Comparison of ENCODE assay signal across 19 mouse cellular contexts in the genomic region with DNA sequence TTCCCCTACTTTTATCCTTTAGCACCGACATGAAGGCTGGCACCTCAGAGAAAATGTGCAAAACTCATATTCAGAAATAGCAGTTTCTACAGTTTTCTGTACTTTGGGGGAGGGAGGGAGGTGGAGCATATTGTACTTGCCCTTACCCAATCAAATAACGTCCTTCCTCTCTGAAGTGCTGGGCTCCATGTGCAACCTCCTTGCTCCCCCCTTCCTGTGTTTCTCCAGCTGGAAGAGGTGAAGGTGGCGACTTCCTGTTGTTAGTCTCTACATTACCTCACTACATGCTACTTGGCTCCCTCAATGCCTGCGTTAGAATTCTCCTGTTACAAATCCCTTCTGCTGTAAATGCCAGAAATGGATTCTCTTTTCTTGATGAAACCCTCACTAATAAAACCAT. TPM values are rescaled to one million over a fixed set of nuclear protein-coding genes. Genes with fewer than 3 reads are reported as not detected.
A peak's percentile ranks its signal among the peaks of the same experiment; 100 is the strongest.
DNase-seq lines count a peak whose midpoint lies in the region; ATAC-seq lines count a peak whose summit lies in the region.
"Had no signal": no experiment of that assay in that cellular context is flagged by ENCODE, and none has a peak within 500 bp of the region (broad histone marks: within the 10 kb centered on the region; RNA-seq: fewer than 3 reads in every experiment).

No protein-coding gene starts in this region.

- ATAC-seq in heart, embryonic 13.5 days (ENCODE audit: extremely low read depth, insufficient number of reproducible peaks, low FRiP score, low TSS enrichment): no peak
- peak; percentile 70 for ATAC-seq in CD4-positive, CD25-positive, alpha-beta regulatory T cell, adult 4 months
- ATAC-seq in embryonic facial prominence, embryonic 11.5 days (replicated peaks; ENCODE audit: insufficient number of reproducible peaks, low FRiP score, low TSS enrichment, low read depth): no peak
- peak; percentile 66 for ATAC-seq in limb, embryonic 15.5 days (ENCODE audit: insufficient number of reproducible peaks, low FRiP score, low TSS enrichment, low read depth)
- no peak for ATAC-seq in erythroid progenitor cell, adult 5-6 weeks (replicated peaks; ENCODE audit: low FRiP score, poor library complexity, severe bottlenecking)
- ATAC-seq: intestine, postnatal 0 days; Patski had no signal

- H3K9ac ChIP-seq in heart, embryonic 13.5 days: no peak overlapping the region
- H3K9ac ChIP-seq in embryonic facial prominence, embryonic 11.5 days (replicated peaks; ENCODE audit: low read length): no peak overlapping the region
- no peak overlapping the region for H3K9ac ChIP-seq in limb, embryonic 15.5 days
- H3K9ac ChIP-seq: hindbrain, embryonic 12.5 days; neural tube, embryonic 15.5 days had no signal

- no peak overlapping the region for H3K4me3 ChIP-seq in heart, embryonic 13.5 days
- no peak overlapping the region for H3K4me3 ChIP-seq in embryonic facial prominence, embryonic 11.5 days (ENCODE audit: low read depth, low read length)
- H3K4me3 ChIP-seq in limb, embryonic 15.5 days: no peak overlapping the region
- H3K4me3 ChIP-seq: erythroblast, embryonic 14.5 days; hindbrain, embryonic 12.5 days; neural tube, embryonic 15.5 days had no signal

- DNase-seq in heart, postnatal 10 days: no peak
- DNase-seq in embryonic facial prominence, embryonic 11.5 days (ENCODE audit: low spot score): peak; percentile 63
- DNase-seq in adrenal gland, postnatal 4 days (ENCODE audit: low spot score in 2 of 2): no peak
- no peak for DNase-seq in urinary bladder, postnatal 25 days (ENCODE audit: low spot score)
- DNase-seq: adrenal gland, adult 2 months; cerebellum, postnatal 25 days had no signal

- WGBS in heart, embryonic 13.5 days: 59% methylated on average over 4 of the region's 4 CpGs
- WGBS in embryonic facial prominence, embryonic 11.5 days: 58% methylated on average over 4 of the region's 4 CpGs
- WGBS in limb, embryonic 15.5 days: 38% methylated on average over 4 of the region's 4 CpGs

- H3K27me3 ChIP-seq in heart, embryonic 13.5 days (replicated peaks): no peaks in the 10 kb centered on the region
- H3K27me3 ChIP-seq in embryonic facial prominence, embryonic 11.5 days (ENCODE audit: control insufficient read depth, insufficient read depth, low read length): no peaks in the 10 kb centered on the region
- H3K27me3 ChIP-seq in limb, embryonic 15.5 days: no peaks in the 10 kb centered on the region
- H3K27me3 ChIP-seq: hindbrain, embryonic 12.5 days; neural tube, embryonic 15.5 days; Patski had no signal

- intact Hi-C loops in heart, postnatal 10 days (cut with DNase I): no loop called here

- H3K4me2 ChIP-seq in heart, embryonic 13.5 days: no peak overlapping the region
- no peak overlapping the region for H3K4me2 ChIP-seq in embryonic facial prominence, embryonic 11.5 days (ENCODE audit: low read depth, low read length)
- no peak overlapping the region for H3K4me2 ChIP-seq in limb, embryonic 15.5 days
- H3K4me2 ChIP-seq: hindbrain, embryonic 12.5 days; neural tube, embryonic 15.5 days had no signal

- peaks cover 22% of the 10 kb centered on the region for H3K4me1 ChIP-seq in heart, embryonic 13.5 days
- H3K4me1 ChIP-seq in embryonic facial prominence, embryonic 11.5 days (ENCODE audit: control insufficient read depth, insufficient read depth, low read length): no peaks in the 10 kb centered on the region
- peaks cover 36% of the 10 kb centered on the region for H3K4me1 ChIP-seq in limb, embryonic 15.5 days

- H3K36me3 ChIP-seq in heart, embryonic 13.5 days: 0 out of 2 replicates have a peak, but pooled peaks cover under 1% of the 10 kb centered on the region
- no peaks in the 10 kb centered on the region for H3K36me3 ChIP-seq in embryonic facial prominence, embryonic 11.5 days (replicated peaks; ENCODE audit: control insufficient read depth, insufficient read depth, low read depth, low read length)
- H3K36me3 ChIP-seq in limb, embryonic 15.5 days: no peaks in the 10 kb centered on the region
- H3K36me3 ChIP-seq: hindbrain, embryonic 12.5 days; neural tube, embryonic 15.5 days had no signal

- 0 out of 2 replicates have a peak overlapping the region, but pooled peaks have one; percentile 1 for H3K27ac ChIP-seq in heart, embryonic 13.5 days (replicated peaks)
- no peak overlapping the region for H3K27ac ChIP-seq in embryonic facial prominence, embryonic 11.5 days (replicated peaks; ENCODE audit: low read depth, low read length)
- peak overlapping the region; percentile 54; the same call in 1 of the 2 replicates for H3K27ac ChIP-seq in limb, embryonic 15.5 days
- H3K27ac ChIP-seq: hindbrain, embryonic 12.5 days; macrophage had no signal

- H3K9me3 ChIP-seq in heart, embryonic 13.5 days: no peaks in the 10 kb centered on the region
- no peaks in the 10 kb centered on the region for H3K9me3 ChIP-seq in embryonic facial prominence, embryonic 11.5 days (replicated peaks; ENCODE audit: control insufficient read depth, low read length)
- H3K9me3 ChIP-seq in limb, embryonic 15.5 days: no peaks in the 10 kb centered on the region
- H3K9me3 ChIP-seq: hindbrain, embryonic 12.5 days; neural tube, embryonic 15.5 days had no signal

RNA-seq across cellular contexts. Expression of a gene that starts 53.4 kb away (rescaled TPM):
- polyA plus RNA-seq in heart, embryonic 13.5 days (2015; fragmentation: Nextera tagmentation; extraction: Ambion mirVana): not detected in 2 replicates
- total RNA-seq in heart, postnatal 10 days (2021): not detected
- polyA plus RNA-seq in CD4-positive, CD25-positive, alpha-beta regulatory T cell, adult 4 months (2017; shearing (Covaris generic)): not detected
- not detected in 2 replicates for polyA plus RNA-seq in embryonic facial prominence, embryonic 11.5 days (2014; fragmentation: Nextera tagmentation; extraction: Ambion mirVana)
- polyA plus RNA-seq in limb, embryonic 15.5 days (2015; fragmentation: Nextera tagmentation; extraction: Ambion mirVana): not detected in 2 replicates
- not detected for total RNA-seq in adrenal gland, postnatal 4 days (2021)
- not detected in 2 replicates for total RNA-seq in erythroid progenitor cell, adult 5-6 weeks (2015; ENCODE audit: low replicate concordance)
- not detected in 2 replicates for total RNA-seq in erythroid progenitor cell, adult 5-6 weeks (2017; ENCODE audit: low replicate concordance)
- total RNA-seq: adrenal gland, adult 2 months; gastrocnemius, adult 18-20 months; left cerebral cortex, adult 8-10 months had no signal
- polyA plus RNA-seq: adrenal gland, adult 2 months; erythroblast, embryonic 14.5 days; hindbrain, embryonic 12.5 days; intestine, postnatal 0 days; liver, embryonic 16.5 days; macrophage; neural tube, embryonic 15.5 days; Patski had no signal

RNA-seq across cellular contexts. Expression of a gene that starts 54.0 kb away (rescaled TPM):
- polyA plus RNA-seq in heart, embryonic 13.5 days (2015; fragmentation: Nextera tagmentation; extraction: Ambion mirVana): 24.9 and 25.6 TPM in 2 replicates
- 10 to 100 TPM; 23.9 to 24.3 TPM for total RNA-seq in heart, postnatal 10 days (2021)
- polyA plus RNA-seq in CD4-positive, CD25-positive, alpha-beta regulatory T cell, adult 4 months (2017; shearing (Covaris generic)): 10 to 100 TPM; 21.6 to 23.7 TPM
- polyA plus RNA-seq in embryonic facial prominence, embryonic 11.5 days (2014; fragmentation: Nextera tagmentation; extraction: Ambion mirVana): 25.3 and 25.6 TPM in 2 replicates
- 53.4 and 57.1 TPM in 2 replicates for polyA plus RNA-seq in limb, embryonic 15.5 days (2015; fragmentation: Nextera tagmentation; extraction: Ambion mirVana)
- total RNA-seq in adrenal gland, postnatal 4 days (2021): 10 to 100 TPM; 36.3 to 43.3 TPM
- total RNA-seq in erythroid progenitor cell, adult 5-6 weeks (2015; ENCODE audit: low replicate concordance): 14.7 and 17.3 TPM in 2 replicates
- total RNA-seq in erythroid progenitor cell, adult 5-6 weeks (2017; ENCODE audit: low replicate concordance): 14.8 and 16.8 TPM in 2 replicates

Comparison
In these comparisons a context has a peak if more than half of its experiments do, and no peak if none do; other contexts are left out.
1. ATAC-seq: peak in CD4-positive, CD25-positive, alpha-beta regulatory T cell, adult 4 months (single experiment) and limb, embryonic 15.5 days (single experiment); none in heart, embryonic 13.5 days (single experiment), embryonic facial prominence, embryonic 11.5 days (single experiment) and erythroid progenitor cell, adult 5-6 weeks (single experiment).